Mouse (Mus musculus): ENCODE measurements around the gene Rtn1.
A peak's percentile ranks its signal among the peaks of the same experiment; 100 is the strongest.

Gene Rtn1

DNA sequence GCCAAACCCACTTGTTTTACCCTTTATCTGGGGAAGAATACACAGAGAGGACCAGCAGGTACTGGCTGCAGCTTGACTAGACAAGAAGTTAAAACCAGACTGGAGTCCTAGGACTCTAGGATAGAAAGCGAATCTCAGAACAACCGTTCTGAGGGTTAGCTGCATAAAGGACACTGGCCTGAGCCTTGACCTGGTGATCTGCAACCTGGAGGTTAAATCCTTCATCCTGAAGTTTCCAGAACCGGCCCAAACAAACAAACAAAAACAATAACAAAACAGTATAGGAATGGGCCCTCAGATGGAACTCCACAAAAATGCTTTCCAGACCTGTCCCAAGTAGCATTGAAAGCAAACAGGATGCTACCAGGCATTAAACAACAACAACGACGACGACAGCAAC lies at the start of gene Rtn1:
TSS of gene Rtn1 (minus strand) at position 101 of the 400 bp plus-strand sequence.
- DNase-seq (ENCODE audit: low spot score in 2 of 2), result no peak

DNA sequence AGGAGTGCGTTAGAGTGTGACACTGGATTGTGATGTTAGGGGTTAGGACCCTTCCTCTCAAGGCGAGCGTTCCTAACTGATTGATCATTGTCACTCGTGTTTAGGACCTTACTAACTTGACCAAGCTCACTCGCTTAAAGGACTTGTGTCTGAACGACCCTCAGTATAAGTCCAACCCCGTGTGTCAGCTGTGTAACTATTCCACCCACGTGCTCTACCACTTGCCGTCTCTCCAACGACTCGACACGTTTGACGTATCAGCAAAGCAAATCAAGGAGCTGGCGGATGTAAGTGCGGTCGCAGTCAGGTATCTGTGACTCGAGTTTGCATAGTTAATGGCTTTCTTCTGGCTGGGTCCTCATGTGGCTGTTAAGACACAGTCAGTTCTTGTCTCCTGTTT lies 45.1 kb upstream of the Rtn1 start:
- no peak for DNase-seq (ENCODE audit: low spot score in 2 of 2)

DNA sequence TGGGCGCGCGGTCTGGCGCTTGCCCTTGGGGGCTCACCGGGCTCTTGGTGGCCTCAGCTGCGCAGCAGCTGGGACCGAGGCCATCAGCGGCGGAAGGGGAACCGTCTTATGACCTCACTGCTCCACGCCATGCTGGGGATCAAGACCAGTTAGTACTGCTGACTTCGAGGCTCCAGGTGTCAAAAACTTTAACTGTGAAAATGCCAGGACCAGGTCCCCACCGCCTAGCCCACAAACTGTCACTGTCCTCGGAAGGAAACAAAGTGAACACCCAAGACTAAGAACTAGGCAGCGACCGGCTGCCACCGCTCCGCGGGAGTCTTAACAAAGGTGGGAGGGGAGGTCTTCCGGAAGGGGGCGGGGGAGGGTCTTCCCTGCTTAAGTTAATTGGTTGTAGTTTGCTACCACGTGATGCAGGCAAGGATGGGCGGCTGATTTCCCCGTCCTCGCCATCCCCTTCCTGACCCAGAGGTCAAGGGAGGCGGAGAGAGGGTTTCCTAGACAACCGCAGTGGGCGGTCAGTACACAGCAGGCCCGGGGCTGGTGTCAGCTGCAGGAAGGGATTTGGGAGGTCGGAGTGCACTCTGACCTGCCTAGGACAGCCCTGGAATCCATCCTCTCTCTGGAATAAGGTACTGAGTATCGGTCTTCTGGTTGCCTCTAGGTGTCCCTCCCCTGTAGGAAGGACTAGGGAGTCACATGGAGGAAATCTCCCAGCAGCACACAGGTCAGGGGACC lies 33.2 kb upstream of the Rtn1 start, which contains the start of gene Lrrc9:
TSS of gene Lrrc9 (plus strand) at position 28 of the 738 bp plus-strand sequence.
- DNase-seq (ENCODE audit: low spot score in 2 of 2), result peak; percentile 33 to 49

DNA sequence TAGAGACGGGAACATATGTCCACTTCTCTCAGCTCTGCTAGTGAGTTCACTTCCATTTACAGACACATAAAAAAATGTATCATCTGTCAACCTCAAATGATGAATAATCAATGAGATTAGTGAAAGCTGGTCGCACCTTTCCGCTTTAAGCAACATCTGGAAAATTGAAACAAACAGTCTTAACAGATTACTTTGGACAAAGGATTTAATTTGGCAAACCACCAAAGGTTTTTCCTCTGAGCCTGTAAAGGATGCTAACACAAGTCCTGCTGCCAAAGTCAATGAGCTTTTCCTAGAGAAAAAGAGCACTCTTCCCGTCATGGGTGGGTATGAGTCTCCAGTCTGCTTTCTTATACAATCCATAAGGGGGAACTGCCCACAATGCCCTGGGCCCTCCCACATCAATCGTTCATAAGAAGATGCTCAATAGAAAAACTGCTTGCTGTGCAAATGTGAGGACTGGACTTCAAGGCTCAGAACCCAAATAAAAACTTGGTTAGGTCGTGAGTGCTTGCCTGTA lies 30.2 kb upstream of the Rtn1 start:
- no peak for DNase-seq (ENCODE audit: low spot score in 2 of 2)

DNA sequence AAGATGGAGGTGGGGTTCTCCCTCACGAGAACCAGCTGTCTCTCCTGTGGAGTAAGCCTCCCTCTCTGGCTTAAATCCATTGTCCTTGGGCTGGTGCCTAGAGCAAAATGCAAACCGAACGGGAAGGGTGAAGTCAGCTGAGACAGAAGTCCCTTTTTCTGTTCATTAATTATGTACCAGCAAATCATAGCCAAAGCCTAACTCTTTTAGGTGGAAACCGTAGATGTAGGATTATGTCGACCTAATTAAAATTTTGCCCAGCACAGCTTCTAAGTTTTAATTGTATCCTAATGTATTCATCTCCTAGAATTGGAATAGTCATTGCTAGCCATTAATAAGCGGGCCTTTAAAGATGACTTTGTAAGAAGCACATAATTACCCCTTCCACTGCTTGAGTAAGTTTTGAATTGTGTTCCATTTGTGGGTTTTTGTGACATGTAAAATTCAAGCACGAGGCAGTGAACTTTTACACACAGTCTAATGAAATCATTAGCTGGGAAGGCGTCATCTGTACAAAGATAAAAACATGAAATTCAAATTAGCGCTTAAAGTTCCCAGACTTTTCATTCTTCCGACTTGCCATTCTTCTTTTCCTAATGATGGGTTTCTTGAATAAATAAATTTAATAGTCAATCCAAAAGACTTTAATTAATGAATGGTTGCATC lies 29.0 kb upstream of the Rtn1 start:
- no peak for DNase-seq (ENCODE audit: low spot score in 2 of 2)

DNA sequence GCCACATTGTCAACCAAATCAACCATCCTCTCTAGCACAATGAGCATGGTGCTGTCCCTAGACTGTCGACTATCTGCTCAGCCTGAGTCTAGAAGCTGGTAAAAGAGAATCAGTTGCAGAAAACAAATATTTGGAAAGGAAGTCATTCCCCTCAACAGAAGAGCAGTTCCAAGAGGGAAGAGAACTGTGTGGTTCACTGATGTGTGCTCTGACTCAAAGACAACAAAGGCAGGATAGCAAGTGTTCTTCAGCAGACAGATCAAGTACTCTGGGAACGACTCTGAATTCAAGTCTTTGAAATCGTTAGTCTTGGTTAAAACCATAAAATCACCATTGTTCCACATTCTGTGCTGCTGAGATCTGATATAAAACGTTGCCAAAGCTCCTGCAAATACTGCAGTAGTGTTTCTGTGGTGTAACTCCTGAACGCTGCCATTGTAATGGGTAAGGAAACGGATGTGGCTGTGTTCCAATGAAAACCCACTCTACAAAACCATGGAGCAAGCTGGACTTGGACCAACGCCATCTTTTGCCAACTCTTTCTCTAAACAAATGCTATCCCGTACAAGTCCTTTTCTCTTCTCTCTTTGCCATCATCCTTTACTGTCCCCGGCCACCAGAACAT lies 24.5 kb upstream of the Rtn1 start:
- no peak for DNase-seq (ENCODE audit: low spot score in 2 of 2)

DNA sequence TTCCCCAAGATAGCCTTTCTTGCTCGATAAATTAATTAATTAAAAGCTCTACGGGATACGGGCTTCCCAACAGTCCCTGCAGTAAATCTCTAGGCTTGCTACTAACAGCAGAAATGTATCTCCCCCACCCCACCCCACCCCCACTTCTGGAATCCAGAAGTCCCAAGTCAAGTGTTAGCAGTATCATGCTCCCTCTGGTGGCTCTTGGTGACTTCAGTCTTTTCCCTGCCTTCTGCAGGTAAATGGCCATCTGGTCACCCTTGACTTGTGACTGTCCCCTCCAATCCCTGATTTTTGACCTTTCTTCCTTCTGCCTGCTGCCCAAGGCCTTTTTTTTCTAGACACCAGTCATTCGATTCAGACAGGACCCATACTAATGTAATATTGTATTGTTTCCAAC lies 23.4 kb upstream of the Rtn1 start:
- no peak for DNase-seq (ENCODE audit: low spot score in 2 of 2)

DNA sequence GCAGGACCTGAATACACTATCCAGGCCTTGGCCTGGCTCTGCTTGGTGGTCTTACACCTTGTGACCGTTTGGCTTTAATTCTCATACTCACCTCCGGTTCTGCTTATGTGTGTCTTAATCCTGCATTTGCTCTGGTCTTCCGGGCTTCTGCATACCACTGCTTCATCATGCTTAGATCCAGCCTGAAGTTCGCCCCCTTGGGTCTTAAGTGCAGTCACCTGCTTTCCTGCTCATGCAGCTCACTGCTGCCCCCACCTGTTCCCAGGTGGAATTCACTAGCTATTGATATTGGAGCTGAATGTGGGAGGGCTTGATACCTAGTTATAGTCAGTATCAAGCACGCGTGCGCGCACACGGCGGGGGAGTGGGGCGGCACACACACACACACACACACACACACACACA lies 18.9 kb upstream of the Rtn1 start:
- DNase-seq (ENCODE audit: low spot score in 2 of 2), result peak; percentile 19 to 59

DNA sequence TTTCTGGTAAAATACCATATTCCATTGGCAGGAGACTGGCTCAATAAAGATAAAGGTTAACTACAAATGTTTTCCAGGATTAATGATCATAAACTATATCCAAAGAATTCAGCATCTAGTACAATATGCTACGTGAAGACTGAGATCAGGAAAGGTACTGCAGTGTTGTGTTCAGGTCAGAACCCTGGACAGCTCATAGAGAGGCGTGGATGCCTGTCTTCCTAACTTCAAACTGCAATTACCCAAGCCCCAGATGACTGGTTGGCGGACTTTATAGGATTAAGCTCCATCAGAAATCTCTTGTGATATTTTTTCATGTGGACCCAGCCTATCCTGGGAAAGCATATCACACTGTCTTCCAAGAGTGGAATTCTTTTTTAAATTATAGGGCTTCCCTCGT lies 13.8 kb upstream of the Rtn1 start:
- no peak for DNase-seq (ENCODE audit: low spot score in 2 of 2)

DNA sequence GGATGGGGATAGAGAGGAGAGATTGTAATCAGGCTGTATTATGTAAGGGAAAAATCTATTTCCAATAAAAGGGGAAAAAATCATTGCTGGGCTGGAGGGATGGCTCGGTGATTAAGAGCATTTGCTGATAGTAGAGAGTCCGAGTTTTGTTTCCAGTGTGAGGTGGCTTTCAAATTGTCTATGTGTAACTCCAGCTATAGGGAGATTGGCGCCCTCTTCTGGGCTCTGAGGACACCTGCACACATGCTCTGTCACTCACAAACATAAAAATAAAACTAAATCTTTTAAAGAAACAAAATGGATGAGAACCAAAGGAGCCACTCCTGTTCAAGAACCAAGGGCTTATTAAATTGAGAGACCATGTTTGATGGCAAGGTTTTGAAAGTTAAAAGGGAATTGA lies 8.9 kb upstream of the Rtn1 start:
- DNase-seq (ENCODE audit: low spot score in 2 of 2), result no peak

DNA sequence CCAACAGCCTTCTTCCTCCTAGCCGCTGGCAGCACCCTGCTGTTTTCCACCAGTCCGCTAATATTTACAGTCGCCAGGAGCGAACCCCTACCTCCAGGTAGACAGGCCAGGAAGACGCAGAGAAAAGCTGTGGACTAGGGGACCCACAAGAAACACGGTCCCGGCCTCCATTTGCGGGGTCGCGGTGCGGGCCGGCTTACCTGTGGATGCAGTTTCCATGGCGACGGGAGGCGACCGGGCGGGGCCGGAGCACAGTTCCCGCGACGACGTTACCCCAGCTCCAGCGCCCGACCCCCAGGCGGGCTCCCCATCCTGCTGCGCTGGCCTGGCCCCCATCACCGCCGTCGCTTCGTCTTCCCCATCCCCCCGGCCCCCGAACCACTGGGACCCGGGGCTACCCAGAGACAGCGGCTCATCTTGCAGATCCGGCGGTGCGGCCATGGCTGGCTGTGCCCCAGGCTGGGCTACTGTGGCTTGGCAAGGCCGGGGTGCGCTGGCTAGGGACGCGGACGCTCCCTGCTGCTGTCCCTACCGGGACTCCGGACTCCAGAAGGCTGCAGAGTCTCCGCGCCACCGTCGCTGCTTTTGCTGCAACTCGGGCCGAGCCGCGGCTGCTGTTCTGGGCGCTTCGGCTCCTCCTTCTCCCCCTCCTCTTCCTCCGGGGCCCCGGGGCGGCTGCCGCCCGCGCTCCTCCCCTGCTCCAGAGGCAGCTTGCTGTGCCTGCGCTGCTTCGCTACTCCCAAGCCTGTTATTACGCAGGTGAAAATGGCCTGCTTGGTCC lies 553 bp downstream of the Rtn1 start:
- DNase-seq (ENCODE audit: low spot score in 2 of 2), result peak in 1 of 2 experiments; percentile 9

DNA sequence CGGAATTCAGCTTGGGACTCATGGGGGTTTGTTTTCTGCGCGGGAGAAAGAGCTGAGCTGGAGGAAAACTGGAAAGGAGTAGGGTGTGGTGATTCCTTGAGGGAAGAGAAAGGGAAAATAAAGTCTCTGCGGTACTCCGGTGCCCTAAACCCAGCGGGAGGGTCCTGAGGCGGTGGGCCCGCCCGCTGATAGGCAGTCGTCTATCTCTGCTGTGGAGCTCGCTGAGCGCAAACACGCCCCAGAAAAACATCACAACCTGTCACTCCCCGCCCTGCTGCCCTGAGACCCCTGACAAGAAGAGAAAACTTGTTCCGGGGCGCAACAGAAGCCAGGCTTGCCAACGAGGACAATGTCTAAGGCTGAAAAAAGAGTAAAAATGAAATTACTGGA lies 1.1 kb downstream of the Rtn1 start:
- DNase-seq (ENCODE audit: low spot score in 2 of 2), result no peak

DNA sequence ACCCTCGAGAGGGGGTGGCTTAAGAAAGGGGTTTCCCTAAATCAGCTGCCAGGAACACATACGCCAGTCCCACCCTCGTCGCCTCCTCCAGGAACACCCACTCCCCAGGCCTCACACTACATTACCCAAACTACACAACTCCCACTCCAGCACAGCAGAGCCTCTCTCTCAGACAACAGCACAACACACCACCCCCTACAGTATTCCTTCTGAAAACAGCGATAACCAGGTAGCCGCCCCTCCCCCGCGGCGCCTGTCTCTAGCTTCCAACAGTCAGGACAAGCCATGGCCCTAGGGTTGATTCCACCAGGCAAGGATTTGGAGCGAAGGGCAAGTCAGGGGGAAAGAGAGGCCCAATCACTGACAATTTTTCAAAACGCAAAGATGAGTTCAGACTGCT lies 1.7 kb downstream of the Rtn1 start:
- no peak for DNase-seq (ENCODE audit: low spot score in 2 of 2)

DNA sequence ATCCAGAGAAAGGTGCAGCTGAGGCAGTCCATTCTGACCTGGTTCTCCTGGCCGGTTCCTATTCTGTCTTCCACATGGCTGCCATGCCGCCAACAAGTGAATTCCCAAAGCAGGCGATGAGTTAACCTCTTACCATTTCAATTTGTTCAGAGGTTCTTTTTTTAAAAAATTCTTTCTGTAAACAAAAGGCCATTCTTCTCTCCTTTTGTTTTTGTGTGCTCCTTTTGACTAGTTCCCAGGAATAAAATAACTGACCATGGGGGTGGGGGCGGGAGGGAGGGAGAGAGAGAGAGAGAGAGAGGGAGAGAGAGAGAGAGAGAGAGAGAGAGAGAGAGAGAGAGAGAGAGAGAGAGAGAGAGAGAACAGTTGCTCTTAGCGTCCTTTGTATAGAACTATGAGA lies 3.8 kb downstream of the Rtn1 start:
- no peak for DNase-seq (ENCODE audit: low spot score in 2 of 2)

DNA sequence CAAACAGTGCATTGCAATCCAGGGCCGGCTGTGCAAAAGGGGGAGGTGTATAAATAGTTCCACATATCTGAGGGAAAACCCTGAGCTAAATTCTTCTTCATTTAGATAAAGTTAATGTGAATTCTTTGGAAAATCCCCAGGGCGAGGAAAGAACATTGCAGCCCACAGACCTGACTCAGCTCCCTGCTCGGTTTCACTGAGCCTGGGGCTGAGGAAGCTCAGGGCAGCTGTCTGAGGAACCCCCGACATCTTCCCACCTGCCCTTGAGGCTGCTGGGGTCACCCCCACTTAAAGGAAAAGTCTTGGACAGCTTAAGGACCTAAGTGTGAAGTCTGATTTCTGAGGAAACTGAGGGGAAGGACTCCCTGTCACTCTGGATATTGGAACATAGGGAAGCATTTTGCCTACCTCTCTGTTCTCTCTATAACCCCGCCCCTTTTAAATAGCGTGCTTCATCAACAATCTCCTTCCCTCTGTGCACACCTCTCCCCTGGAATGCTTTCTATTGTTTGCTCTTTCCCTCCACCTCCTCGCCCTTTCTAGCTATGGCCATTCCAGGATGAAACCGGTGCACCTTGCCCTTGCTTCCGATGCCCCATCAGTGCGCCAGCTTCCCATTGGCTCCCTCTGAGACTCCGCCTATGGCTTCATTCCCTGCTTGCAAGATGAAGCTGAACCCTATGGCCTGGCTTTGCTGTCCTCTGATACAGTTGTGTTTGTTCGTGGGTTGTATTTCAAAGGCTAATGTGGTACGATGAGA lies 15.6 kb downstream of the Rtn1 start:
- no peak for DNase-seq (ENCODE audit: low spot score in 2 of 2)

DNA sequence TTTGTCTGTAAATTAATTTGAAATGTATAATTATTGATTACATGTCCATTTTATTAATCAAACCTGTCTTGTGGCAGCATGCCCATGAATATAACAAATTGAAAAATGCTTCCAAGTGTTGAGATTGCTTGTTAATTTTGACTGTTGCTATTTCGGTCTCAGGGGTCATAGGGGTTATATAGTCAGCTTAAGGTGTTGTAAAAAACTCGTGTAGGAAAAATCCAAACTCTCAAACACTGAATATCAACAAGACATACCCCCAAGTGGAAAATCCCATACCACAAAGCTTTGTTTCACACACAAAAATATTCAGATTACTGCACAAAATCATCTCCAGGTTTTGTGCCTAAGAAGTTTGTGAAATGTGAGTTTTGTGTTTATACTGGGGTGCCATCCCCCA lies 18.5 kb downstream of the Rtn1 start:
- DNase-seq (ENCODE audit: low spot score in 2 of 2), result no peak

DNA sequence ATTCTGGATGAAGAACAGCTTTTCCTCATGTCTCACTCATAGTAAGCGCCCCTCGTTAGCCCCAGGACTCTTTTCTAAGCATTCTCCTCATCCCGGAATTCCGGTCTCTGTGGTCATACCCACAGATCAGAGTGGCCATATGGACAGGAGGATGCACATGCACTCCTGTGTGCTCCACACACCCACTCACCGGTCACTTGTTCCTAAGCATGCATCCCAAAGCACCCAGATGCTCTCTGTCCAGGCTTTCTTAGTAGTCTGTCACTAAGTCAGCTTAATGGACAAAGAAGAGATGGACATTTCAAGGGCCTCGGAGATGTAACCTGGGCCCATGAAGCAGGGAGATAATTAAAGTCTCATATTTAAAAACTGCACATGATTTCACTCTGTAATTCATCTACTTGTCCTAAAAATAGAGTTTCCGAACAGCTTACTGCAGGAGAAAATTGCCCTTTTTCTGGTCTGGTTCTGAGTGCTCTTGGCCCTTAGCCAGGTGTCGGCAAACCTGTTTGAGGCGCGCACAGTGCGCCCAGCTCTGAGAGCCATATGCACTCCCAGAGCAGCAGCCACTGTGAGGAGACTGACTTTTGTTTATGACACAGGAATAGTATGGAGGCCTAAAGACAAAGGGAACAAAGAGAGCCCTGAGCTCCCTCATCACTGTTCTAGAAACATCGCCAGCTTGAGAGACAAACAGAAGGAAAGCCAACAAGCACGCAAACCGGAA lies 19.3 kb downstream of the Rtn1 start:
- DNase-seq (ENCODE audit: low spot score in 2 of 2), result no peak

DNA sequence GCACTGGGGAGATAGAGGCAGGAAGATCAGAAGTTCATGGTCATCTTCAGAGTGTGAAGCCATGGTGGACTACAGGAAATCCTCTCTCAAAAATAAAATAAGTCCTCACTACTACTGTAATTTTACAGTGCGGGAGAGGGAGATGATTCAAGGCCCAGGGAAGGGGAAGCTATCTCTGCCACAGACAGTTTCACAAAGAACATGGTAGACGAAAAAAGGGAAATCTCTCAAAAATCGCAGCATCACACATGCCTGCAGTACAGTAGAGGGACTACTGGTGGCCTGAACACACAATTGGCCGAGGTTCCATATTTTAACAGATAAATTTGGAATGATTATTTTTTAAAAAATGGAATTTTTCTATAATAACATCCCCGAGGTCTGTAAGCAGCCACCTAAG lies 20.0 kb downstream of the Rtn1 start:
- DNase-seq (ENCODE audit: low spot score in 2 of 2), result no peak

DNA sequence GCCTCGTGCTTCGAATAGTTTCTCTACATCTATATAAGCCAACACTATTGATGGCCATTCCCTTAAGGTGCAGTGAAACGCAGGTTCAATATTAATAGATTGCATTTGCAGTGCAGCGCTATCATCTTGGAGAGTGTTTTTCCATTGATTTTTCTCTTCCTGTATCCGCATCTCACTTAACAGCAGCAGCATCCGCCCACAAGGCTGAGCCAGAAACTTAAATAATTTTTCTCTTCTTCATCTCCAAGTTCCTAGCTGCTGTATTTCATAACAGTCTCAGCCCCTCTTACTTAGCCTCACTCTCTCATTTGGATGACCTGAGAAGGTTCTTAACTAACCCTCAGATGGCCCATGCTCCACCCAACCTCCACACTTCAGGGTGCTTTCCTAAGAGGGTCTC lies 20.7 kb downstream of the Rtn1 start:
- no peak for DNase-seq (ENCODE audit: low spot score in 2 of 2)

DNA sequence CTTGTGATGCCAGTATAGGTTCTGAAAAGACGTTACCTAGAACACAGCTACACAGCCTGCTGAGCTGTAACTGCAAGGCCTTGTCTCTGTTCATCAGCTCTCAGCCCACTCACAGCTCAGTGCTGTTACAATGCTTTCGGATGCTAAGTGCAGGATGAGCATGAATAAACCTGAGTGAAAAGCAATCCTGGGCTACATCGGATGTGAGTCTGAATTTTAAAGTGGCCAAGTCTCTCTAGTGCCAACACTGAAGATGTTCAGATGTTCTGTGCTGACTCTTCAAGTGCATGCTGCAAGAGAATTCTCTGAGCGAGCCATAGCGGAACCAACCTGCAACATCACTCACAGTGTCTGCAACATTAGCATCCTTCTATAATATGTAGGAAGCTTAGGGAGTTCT lies 32.5 kb downstream of the Rtn1 start:
- no peak for DNase-seq (ENCODE audit: low spot score in 2 of 2)

DNA sequence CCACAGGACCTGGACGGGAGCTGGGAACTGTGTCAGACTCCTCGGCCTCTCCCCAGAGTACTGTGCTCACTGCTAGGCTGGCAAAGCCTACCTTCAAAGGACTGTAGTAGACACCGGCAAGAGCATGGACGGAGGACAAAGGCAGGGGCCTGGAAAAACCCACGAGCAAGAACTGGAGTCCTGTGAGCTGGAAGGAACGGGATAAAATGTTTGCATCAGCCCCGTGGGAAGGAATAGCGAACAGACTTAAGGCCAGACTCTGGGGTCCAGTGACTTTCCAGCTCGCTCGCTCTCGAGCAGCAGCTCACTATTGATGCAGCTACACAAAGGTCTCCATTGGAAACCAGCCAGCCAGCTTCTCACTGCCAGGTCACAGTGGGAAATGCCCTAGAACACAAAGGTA lies 34.0 kb downstream of the Rtn1 start:
- DNase-seq (ENCODE audit: low spot score in 2 of 2), result no peak

All from thymus, postnatal 10 days (tissue).